Mouse (Mus musculus) neural tube, embryonic 13.5 days (tissue): Measurements from ENCODE around the gene Tmem221. TPM values are rescaled to one million over a fixed set of nuclear protein-coding genes. Genes with fewer than 3 reads are reported as not detected.

ENCODE experiments used
- ATAC-seq: fragments of 200-750 bp; cut with Nextera tagmentation; 2 replicates; pipeline ENCODE4 v1.8.0; 2017; ENCODE audit warnings: low read depth, mild to moderate bottlenecking, moderate TSS enrichment, moderate library complexity
- H3K27ac ChIP-seq: fragments of 300-500 bp; sonication (generic); replicated peaks from 2 replicates; pipeline ENCODE4 v1.5.1; 2015; ENCODE audit warnings: moderate library complexity, mild to moderate bottlenecking, inconsistent platforms
- H3K27me3 ChIP-seq: fragments of 300-500 bp; sonication (generic); 2 replicates; pipeline ENCODE4 v1.6.1; 2015; ENCODE audit warnings: mild to moderate bottlenecking, inconsistent platforms
- H3K36me3 ChIP-seq: fragments of 300-500 bp; sonication (generic); 2 replicates; pipeline ENCODE4 v1.6.1; 2015; ENCODE audit warnings: mild to moderate bottlenecking, inconsistent platforms
- H3K4me1 ChIP-seq: fragments of 300-500 bp; sonication (generic); replicated peaks from 2 replicates; pipeline ENCODE4 v1.6.1; 2015; ENCODE audit warnings: inconsistent platforms
- H3K4me2 ChIP-seq: fragments of 300-500 bp; sonication (generic); 2 replicates; pipeline ENCODE4 v1.6.1; 2015; ENCODE audit warnings: inconsistent platforms, mild to moderate bottlenecking, moderate library complexity
- H3K4me3 ChIP-seq: fragments of 300-500 bp; sonication (generic); 2 replicates; pipeline ENCODE4 v1.5.1; 2015; ENCODE audit warnings: mild to moderate bottlenecking, inconsistent platforms
- H3K9ac ChIP-seq: fragments of 300-500 bp; sonication (generic); 2 replicates; pipeline ENCODE4 v1.6.1; 2015; ENCODE audit warnings: moderate library complexity, mild to moderate bottlenecking, inconsistent platforms
- H3K9me3 ChIP-seq: fragments of 300-500 bp; sonication (generic); 2 replicates; pipeline ENCODE4 v1.6.1; 2016; ENCODE audit warnings: inconsistent platforms
- WGBS: fragments of 180-500 bp; shearing (Covaris S2); methylation state at CpG from one replicate; pipeline ENCODE4 v1.1.7; 2015; 5-methylcytosine and 5-hydroxymethylcytosine counted together
- polyA plus RNA-seq: library from polyadenylated mRNA; unstranded; fragments of >200 nt; fragmentation: Nextera tagmentation; extraction: Ambion mirVana; gene quantifications from 2 replicates; pipeline ENCODE4 v1.2.1, GENCODE M21; 2015

Tmem221 gene
- 0.25 TPM in 1 of 2 replicates, not detected in the other for polyA plus RNA-seq

GRCm38 (mm10) chr8:71558071-71558957 is at the start of gene Tmem221:
Gene Tmem221, minus strand, starts transcription at chr8:71558871.
- 4% methylated on average over 69 of the region's 70 CpGs for WGBS
- Histone ChIP-seq H3K4me1 (peaks cover 17% of the 10 kb centered on the region), H3K27ac (no peak within 1 kb of the TSS), H3K9me3 (no peaks in the 10 kb centered on the region), H3K4me2 (peak within 1 kb of the TSS; percentile 47), H3K36me3 (no peaks in the 10 kb centered on the region), H3K4me3 (peak within 1 kb of the TSS; percentile 18), H3K27me3 (peaks cover 93% of the 10 kb centered on the region), H3K9ac (0 out of 2 replicates have a peak within 1 kb of the TSS, but pooled peaks have one; percentile 41)
- ATAC-seq: no peak

- Histone ChIP-seq H3K27me3 (peaks cover 51% of the 10 kb centered on the region), H3K27ac (no peak overlapping the region), H3K4me3 (no peak overlapping the region), H3K4me2 (no peak overlapping the region), H3K36me3 (peaks cover 12% of the 10 kb centered on the region), H3K4me1 (peaks cover 16% of the 10 kb centered on the region), H3K9me3 (no peaks in the 10 kb centered on the region), H3K9ac (no peak overlapping the region)
- no peak for ATAC-seq
- 49% methylated on average over 7 of the region's 7 CpGs for WGBS
These were observed 45.4 kb upstream of the Tmem221 start for GRCm38 (mm10) chr8:71604021-71604420.

- Histone ChIP-seq H3K9me3 (no peaks in the 10 kb centered on the region), H3K4me3 (peak overlapping the region; percentile 38), H3K9ac (peak overlapping the region; percentile 67), H3K27ac (0 out of 2 replicates have a peak overlapping the region, but pooled peaks have one; percentile 46), H3K27me3 (peaks cover 51% of the 10 kb centered on the region), H3K4me1 (peaks cover 16% of the 10 kb centered on the region), H3K36me3 (peaks cover 15% of the 10 kb centered on the region), H3K4me2 (peak overlapping the region; percentile 57)
- WGBS: 3% methylated on average over 32 of the region's 32 CpGs
- ATAC-seq: peak; percentile 76
These were observed 44.1 kb upstream of the Tmem221 start for GRCm38 (mm10) chr8:71602666-71603334.

GRCm38 (mm10) chr8:71601939-71602665 is 43.4 kb upstream of the Tmem221 start:
- H3K9ac ChIP-seq: peak overlapping the region; percentile 67
- peak; percentile 55 for ATAC-seq
- H3K4me1 ChIP-seq: peaks cover 16% of the 10 kb centered on the region
- 3% methylated on average over 63 of the region's 65 CpGs for WGBS
- H3K9me3 ChIP-seq: no peaks in the 10 kb centered on the region
- H3K27ac ChIP-seq: 0 out of 2 replicates have a peak overlapping the region, but pooled peaks have one; percentile 46
- H3K36me3 ChIP-seq: peaks cover 15% of the 10 kb centered on the region
- H3K4me2 ChIP-seq: peak overlapping the region; percentile 57
- peak overlapping the region; percentile 38 for H3K4me3 ChIP-seq
- H3K27me3 ChIP-seq: peaks cover 51% of the 10 kb centered on the region

GRCm38 (mm10) chr8:71598841-71599240 is 40.2 kb upstream of the Tmem221 start:
- Histone ChIP-seq H3K9ac (no peak overlapping the region), H3K4me2 (no peak overlapping the region), H3K27me3 (peaks cover 45% of the 10 kb centered on the region), H3K9me3 (no peaks in the 10 kb centered on the region), H3K4me1 (peaks cover 31% of the 10 kb centered on the region), H3K36me3 (peaks cover 21% of the 10 kb centered on the region), H3K27ac (no peak overlapping the region), H3K4me3 (no peak overlapping the region)
- ATAC-seq: no peak
- WGBS: 91% methylated on average over 5 of the region's 5 CpGs

- Histone ChIP-seq H3K9me3 (no peaks in the 10 kb centered on the region), H3K4me2 (no peak overlapping the region), H3K27me3 (peaks cover 41% of the 10 kb centered on the region), H3K4me3 (no peak overlapping the region), H3K36me3 (peaks cover 21% of the 10 kb centered on the region), H3K4me1 (peaks cover 36% of the 10 kb centered on the region), H3K9ac (no peak overlapping the region), H3K27ac (no peak overlapping the region)
- ATAC-seq: no peak
These were observed 39.7 kb upstream of the Tmem221 start for GRCm38 (mm10) chr8:71598375-71598774.

- WGBS: 65% methylated on average over 3 of the region's 3 CpGs
These were observed 38.8 kb upstream of the Tmem221 start, which contains the start of gene Fam129c for GRCm38 (mm10) chr8:71597451-71597850. Gene Fam129c, plus strand, starts transcription at chr8:71597648.

DNA sequence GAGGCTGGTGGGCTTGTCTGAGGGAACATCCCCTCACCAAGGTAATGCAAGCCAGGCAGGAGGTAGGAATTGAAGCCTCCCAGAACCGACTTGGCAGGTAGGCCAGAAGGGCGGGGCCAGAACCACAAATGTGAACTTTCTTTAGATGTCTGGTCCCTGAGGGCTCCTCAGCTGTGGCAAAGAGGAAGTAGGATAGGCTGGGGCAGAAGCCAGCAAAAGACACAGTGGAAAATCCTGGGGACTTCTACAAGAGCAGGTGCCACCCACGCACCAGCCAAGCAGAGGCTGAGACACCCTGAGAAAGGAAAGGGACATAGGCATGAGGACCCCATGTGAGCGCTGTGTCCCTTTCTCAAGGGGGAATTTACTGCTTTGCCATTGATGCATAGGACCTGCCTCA is 38.1 kb upstream of the Tmem221 start:
- H3K27me3 ChIP-seq: peaks cover 25% of the 10 kb centered on the region
- H3K4me1 ChIP-seq: peaks cover 30% of the 10 kb centered on the region
- no peak overlapping the region for H3K27ac ChIP-seq
- H3K9ac ChIP-seq: no peak overlapping the region
- WGBS: 82% methylated on average over 4 of the region's 4 CpGs
- no peak for ATAC-seq
- peaks cover 21% of the 10 kb centered on the region for H3K36me3 ChIP-seq
- no peak overlapping the region for H3K4me2 ChIP-seq
- no peak overlapping the region for H3K4me3 ChIP-seq
- H3K9me3 ChIP-seq: no peaks in the 10 kb centered on the region

More at GRCm38 (mm10) chr8:71597451-71597850, 38.8 kb upstream of the Tmem221 start, which contains the start of gene Fam129c:
- Histone ChIP-seq H3K36me3 (peaks cover 21% of the 10 kb centered on the region), H3K9ac (peak within 1 kb of the TSS; percentile 41; the same call in 1 of the 2 replicates), H3K27me3 (peaks cover 31% of the 10 kb centered on the region), H3K4me1 (peaks cover 36% of the 10 kb centered on the region), H3K4me2 (no peak within 1 kb of the TSS), H3K4me3 (no peak within 1 kb of the TSS), H3K9me3 (no peaks in the 10 kb centered on the region), H3K27ac (no peak within 1 kb of the TSS)
- no peak for ATAC-seq

GRCm38 (mm10) chr8:71596384-71596783 is 37.7 kb upstream of the Tmem221 start:
- no peak for ATAC-seq
- Histone ChIP-seq H3K4me3 (no peak overlapping the region), H3K9me3 (no peaks in the 10 kb centered on the region), H3K4me2 (no peak overlapping the region), H3K9ac (0 out of 2 replicates have a peak overlapping the region, but pooled peaks have one; percentile 41), H3K27ac (no peak overlapping the region), H3K4me1 (peaks cover 30% of the 10 kb centered on the region), H3K27me3 (peaks cover 21% of the 10 kb centered on the region), H3K36me3 (peaks cover 21% of the 10 kb centered on the region)
- WGBS: 50% methylated on average over 6 of the region's 6 CpGs

GRCm38 (mm10) chr8:71595862-71596261 is 37.2 kb upstream of the Tmem221 start:
- Histone ChIP-seq H3K4me3 (no peak overlapping the region), H3K9ac (0 out of 2 replicates have a peak overlapping the region, but pooled peaks have one; percentile 41), H3K4me2 (0 out of 2 replicates have a peak overlapping the region, but pooled peaks have one; percentile 6), H3K36me3 (peaks cover 21% of the 10 kb centered on the region), H3K27me3 (peaks cover 16% of the 10 kb centered on the region), H3K4me1 (peaks cover 36% of the 10 kb centered on the region), H3K9me3 (no peaks in the 10 kb centered on the region), H3K27ac (no peak overlapping the region)
- peak; percentile 1; the same call in 1 of the 2 replicates for ATAC-seq
- WGBS: 7% methylated on average over 27 of the region's 27 CpGs

GRCm38 (mm10) chr8:71594324-71594722 is 35.7 kb upstream of the Tmem221 start:
- H3K9ac ChIP-seq: no peak overlapping the region
- H3K4me2 ChIP-seq: no peak overlapping the region

More at GRCm38 (mm10) chr8:71594324-71594722, 35.7 kb upstream of the Tmem221 start:
- no peaks in the 10 kb centered on the region for H3K9me3 ChIP-seq
- peaks cover under 1% of the 10 kb centered on the region; the same call in 1 of the 2 replicates for H3K27me3 ChIP-seq
- peaks cover 41% of the 10 kb centered on the region for H3K4me1 ChIP-seq
- no peak overlapping the region for H3K27ac ChIP-seq
- H3K36me3 ChIP-seq: peaks cover 11% of the 10 kb centered on the region
- H3K4me3 ChIP-seq: no peak overlapping the region
- 96% methylated on average over 4 of the region's 4 CpGs for WGBS
- ATAC-seq: no peak
